Mouse (Mus musculus) thymus, adult 2 months (tissue): ENCODE measurements around the gene a. TPM values are rescaled to one million over a fixed set of nuclear protein-coding genes. Genes with fewer than 3 reads are reported as not detected.
A peak's percentile ranks its signal among the peaks of the same experiment; 100 is the strongest.
"Not testable (repeated sequence)": the region's sequence is repeated elsewhere in the genome, so short reads cannot be mapped to it uniquely, and the experiment has no call there.

Experiments used
- DNase-seq: peaks from one replicate; pipeline ENCODE4 v3.0.0; 2021
- H3K27ac ChIP-seq: fragments of 200-500 bp; 2 replicates; pipeline ENCODE4 v1.5.1; 2012; ENCODE audit warnings: low read length, control low read depth; ENCODE audit not compliant: control insufficient read depth, insufficient read depth
- H3K27me3 ChIP-seq: fragments of 200-500 bp; 2 replicates; pipeline ENCODE4 v1.6.1; 2012; ENCODE audit warnings: mild to moderate bottlenecking, low read length, moderate library complexity, mixed read lengths; ENCODE audit not compliant: control insufficient read depth, insufficient read depth
- H3K36me3 ChIP-seq: fragments of 200-500 bp; 2 replicates; pipeline ENCODE4 v1.6.1; 2012; ENCODE audit warnings: mild to moderate bottlenecking, low read length, moderate library complexity; ENCODE audit not compliant: control insufficient read depth, insufficient read depth
- H3K4me1 ChIP-seq: fragments of 200-500 bp; replicated peaks from 2 replicates; pipeline ENCODE4 v1.6.1; 2012; ENCODE audit warnings: low read length; ENCODE audit not compliant: control insufficient read depth, insufficient read depth
- H3K4me3 ChIP-seq: fragments of 200-500 bp; 2 replicates; pipeline ENCODE4 v1.5.1; 2012; ENCODE audit warnings: mild to moderate bottlenecking, low read length, control low read depth, moderate library complexity; ENCODE audit not compliant: control insufficient read depth, insufficient read depth
- CTCF ChIP-seq: fragments of 200-500 bp; IDR thresholded peaks from 2 replicates; pipeline ENCODE4 v1.5.1; 2012; ENCODE audit warnings: mild to moderate bottlenecking, control low read depth, low read length, moderate library complexity, borderline replicate concordance; ENCODE audit not compliant: control insufficient read depth, poor library complexity, insufficient read depth; ENCODE audit errors: extremely low read depth
- POLR2A ChIP-seq: fragments of 200-500 bp; IDR thresholded peaks from 2 replicates; pipeline ENCODE4 v1.6.1; 2012; ENCODE audit warnings: mild to moderate bottlenecking, low read length, control low read depth, moderate library complexity; ENCODE audit not compliant: control insufficient read depth, poor library complexity, insufficient read depth; ENCODE audit errors: extremely low read depth
- WGBS: fragments of 180-500 bp; shearing (Covaris S2); methylation state at CpG from one replicate; pipeline ENCODE4 v1.1.7; 2018; 5-methylcytosine and 5-hydroxymethylcytosine counted together
- polyA plus RNA-seq: library from polyadenylated mRNA; depleted of rRNA; stranded (reverse); fragments of >200 nt; gene quantifications from 2 replicates; pipeline ENCODE4 v1.2.3, GENCODE M21; 2012

Gene a
- polyA plus RNA-seq, 1 experiment, result 4.7 TPM

- 90% methylated on average over 6 of the region's 6 CpGs for WGBS
- H3K36me3 ChIP-seq, result no peaks in the 10 kb centered on the region
- TF ChIP-seq CTCF (no peak), POLR2A (no peak)
- no peak for DNase-seq
- no peak overlapping the region for H3K27ac ChIP-seq
- H3K4me1 ChIP-seq, result no peaks in the 10 kb centered on the region
- H3K27me3 ChIP-seq, result no peaks in the 10 kb centered on the region
- no peak overlapping the region for H3K4me3 ChIP-seq
Measured at GRCm38 (mm10) chr2:154909789-154910188, 118.6 kb downstream of the a start.

DNA sequence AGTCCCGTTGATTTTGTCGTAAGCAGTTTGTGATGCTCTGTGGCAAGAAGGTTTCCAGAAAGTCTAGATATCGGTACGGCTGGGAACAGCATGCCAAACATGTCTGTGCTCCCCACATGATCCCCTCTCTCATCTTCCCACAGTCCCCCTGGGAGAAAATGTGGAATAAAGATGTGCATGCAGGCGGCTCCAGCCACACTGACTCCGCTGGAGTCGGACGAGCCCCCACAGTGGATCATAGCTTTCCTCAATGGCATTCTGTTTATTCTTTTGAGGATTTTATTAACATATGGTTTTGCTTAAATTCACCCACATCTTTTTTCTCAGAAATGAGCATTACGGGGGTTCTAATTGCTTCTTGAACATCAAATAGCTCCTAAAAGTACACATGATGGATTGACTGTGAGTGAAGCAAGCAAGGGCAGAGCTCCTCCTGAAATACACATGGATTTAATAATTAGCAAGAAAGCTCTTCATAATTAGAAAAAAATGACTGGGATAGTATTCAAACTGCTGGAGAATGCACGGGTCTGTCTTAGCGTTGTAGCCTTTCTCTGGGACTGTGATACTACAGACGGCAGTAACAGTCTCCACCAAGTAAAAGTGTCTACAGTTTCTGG is 124.8 kb downstream of the a start:
- H3K27me3 ChIP-seq, result no peaks in the 10 kb centered on the region
- no peaks in the 10 kb centered on the region for H3K36me3 ChIP-seq
- DNase-seq, result no peak
- no peak overlapping the region for H3K4me3 ChIP-seq
- H3K4me1 ChIP-seq, result no peaks in the 10 kb centered on the region
- no peak overlapping the region for H3K27ac ChIP-seq
- 94% methylated on average over 12 of the region's 12 CpGs for WGBS
- TF ChIP-seq POLR2A (no peak), CTCF (no peak)

GRCm38 (mm10) chr2:154916547-154916946 is 125.3 kb downstream of the a start:
- DNase-seq, result peak; percentile 29
- H3K27me3 ChIP-seq, result no peaks in the 10 kb centered on the region
- no peaks in the 10 kb centered on the region for H3K4me1 ChIP-seq
- no peaks in the 10 kb centered on the region for H3K36me3 ChIP-seq
- TF ChIP-seq POLR2A (no peak), CTCF (no peak)
- H3K27ac ChIP-seq, result no peak overlapping the region
- no peak overlapping the region for H3K4me3 ChIP-seq
- WGBS, result 9% methylated on average over 2 of the region's 2 CpGs

DNA sequence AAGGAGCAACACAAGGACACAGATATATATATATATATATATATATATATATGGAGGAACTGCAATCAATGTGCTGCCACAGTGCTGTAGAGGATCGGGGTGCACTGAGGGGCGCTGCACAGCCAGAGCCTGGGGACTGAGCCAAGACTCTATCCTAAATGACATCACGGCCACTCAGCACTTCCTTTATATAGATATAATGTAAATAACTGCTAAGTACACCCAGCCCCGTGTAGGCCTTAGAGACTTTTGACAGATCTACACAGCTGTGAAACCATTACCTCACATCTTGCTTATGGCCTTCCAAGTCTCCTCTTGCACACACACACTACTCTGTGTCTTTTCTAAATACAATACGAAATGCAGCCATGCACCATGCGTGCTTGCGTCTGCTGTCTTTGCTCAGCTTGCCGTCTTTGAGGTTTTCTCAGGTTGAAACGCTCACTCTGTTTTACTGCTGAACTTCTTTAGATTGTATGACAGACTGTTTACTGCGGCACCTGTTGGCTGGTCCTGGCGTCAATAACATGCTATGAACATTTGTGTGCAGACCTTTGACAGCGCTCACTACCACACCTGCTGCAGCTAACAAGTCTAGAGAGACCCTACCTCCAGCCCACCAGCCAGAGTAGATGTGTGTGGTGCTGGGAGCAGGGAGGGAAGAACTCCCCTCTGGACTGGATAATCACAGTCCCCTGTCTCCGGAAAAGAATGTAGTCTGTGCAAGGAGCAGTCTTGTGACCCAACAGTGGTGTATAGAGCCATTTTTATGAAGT is 126.9 kb downstream of the a start:
- 88% methylated on average over 13 of the region's 13 CpGs for WGBS
- Histone ChIP-seq H3K27me3 (no peaks in the 10 kb centered on the region), H3K4me1 (no peaks in the 10 kb centered on the region), H3K4me3 (no peak overlapping the region), H3K27ac (no peak overlapping the region), H3K36me3 (no peaks in the 10 kb centered on the region)
- no peak for DNase-seq
- TF ChIP-seq POLR2A (no peak), CTCF (no peak)

DNA sequence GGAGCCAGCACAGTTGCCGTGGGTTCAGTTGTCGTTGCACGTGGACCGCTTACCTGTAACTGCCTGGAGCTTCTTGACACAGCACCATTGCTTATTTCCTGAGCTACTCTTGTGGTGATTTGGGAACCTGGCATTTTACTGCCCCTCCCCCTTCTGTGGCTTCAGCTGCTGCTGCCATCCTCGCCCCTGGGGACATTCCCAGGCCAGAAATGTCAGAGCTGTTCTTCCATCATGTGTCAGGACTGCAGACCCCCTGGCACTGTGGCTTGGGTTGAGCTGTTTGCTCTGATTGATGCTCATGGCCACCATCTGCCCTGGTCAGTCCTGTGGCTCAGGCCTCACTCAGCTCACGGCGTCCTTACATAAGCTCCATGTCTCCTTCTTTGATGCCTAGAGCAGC is 129.7 kb downstream of the a start:
- H3K4me1 ChIP-seq, result no peaks in the 10 kb centered on the region
- H3K4me3 ChIP-seq, result no peak overlapping the region
- WGBS, result 81% methylated on average over 7 of the region's 7 CpGs
- H3K27me3 ChIP-seq, result no peaks in the 10 kb centered on the region
- H3K36me3 ChIP-seq, result no peaks in the 10 kb centered on the region
- H3K27ac ChIP-seq, result no peak overlapping the region
- TF ChIP-seq POLR2A (no peak), CTCF (no peak)
- no peak for DNase-seq

DNA sequence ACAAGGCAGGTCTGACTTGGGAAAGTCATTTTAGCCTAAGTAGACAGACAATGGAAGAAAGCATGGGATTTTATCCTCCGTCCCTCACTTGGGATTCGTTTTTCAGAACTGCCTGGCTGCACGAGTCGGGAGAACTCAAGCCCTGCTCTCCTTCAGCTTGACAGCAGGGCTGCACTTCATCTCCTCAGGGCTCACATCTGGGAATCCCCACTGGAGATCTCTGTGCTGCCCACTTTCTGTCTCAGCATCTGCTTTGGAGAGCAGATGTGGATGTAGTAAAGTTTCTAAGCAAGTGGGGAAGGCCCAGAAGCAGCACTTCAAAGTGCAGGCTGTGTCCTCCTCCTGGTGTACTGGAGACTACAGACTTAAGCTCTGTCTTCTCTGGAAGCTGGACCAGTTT is 130.9 kb downstream of the a start:
- not testable (repeated sequence) for DNase-seq, H3K27me3 ChIP-seq, H3K4me1 ChIP-seq, H3K27ac ChIP-seq, H3K36me3 ChIP-seq, H3K4me3 ChIP-seq
- WGBS, result no CpG with 5 or more reads among the region's 4 CpGs
